Mouse (Mus musculus) small intestine, adult 2 months (tissue): ENCODE data around the gene Nbea.

Experiments used
- CTCF ChIP-seq: fragments of 200-500 bp; IDR thresholded peaks from 2 replicates; pipeline ENCODE4 v1.5.1; 2012; ENCODE audit warnings: low read depth, mild to moderate bottlenecking, control low read depth, inconsistent platforms, low read length, moderate library complexity, mixed read lengths; ENCODE audit not compliant: insufficient replicate concordance, insufficient read length; ENCODE audit errors: extremely low read depth
- POLR2A ChIP-seq: fragments of 200-500 bp; IDR thresholded peaks from 2 replicates; pipeline ENCODE4 v1.6.1; 2012; ENCODE audit warnings: low read depth, mild to moderate bottlenecking, control low read depth, inconsistent platforms, low read length, moderate library complexity

DNA sequence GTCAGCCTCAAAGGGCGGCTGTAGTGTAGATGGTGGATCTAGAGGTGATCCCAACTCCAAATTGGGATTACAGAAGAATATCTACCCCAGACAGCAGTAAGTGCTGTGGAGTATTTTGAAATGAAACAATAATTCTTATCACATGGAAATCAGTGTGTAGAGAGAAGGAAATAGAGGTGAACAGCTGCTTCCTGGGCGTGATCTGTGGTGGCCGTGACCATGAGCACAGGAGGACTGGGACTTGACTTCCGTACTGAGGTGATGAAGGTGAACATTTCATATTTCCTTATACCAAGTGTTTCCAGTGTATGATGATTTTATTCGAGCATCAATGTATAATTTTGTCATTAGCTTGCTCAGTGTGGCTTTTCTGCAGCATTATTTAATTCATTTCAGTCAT is 439.6 kb downstream of the Nbea start:
- TF ChIP-seq POLR2A (no peak), CTCF (no peak)
